Mouse (Mus musculus) olfactory bulb, adult 2 months (tissue): ENCODE results near the gene Zyx. TPM values are rescaled to one million over a fixed set of nuclear protein-coding genes. Genes with fewer than 3 reads are reported as not detected.

Source experiments
- H3K27ac ChIP-seq: fragments of 200-500 bp; 2 replicates; pipeline ENCODE4 v1.5.1; 2012; ENCODE audit warnings: low read depth, low read length; ENCODE audit not compliant: insufficient read depth
- H3K4me1 ChIP-seq: fragments of 200-500 bp; 2 replicates; pipeline ENCODE4 v1.6.1; 2012; ENCODE audit warnings: low read length; ENCODE audit not compliant: control insufficient read depth, insufficient read depth
- H3K4me3 ChIP-seq: fragments of 200-500 bp; 2 replicates; pipeline ENCODE4 v1.5.1; 2012; ENCODE audit warnings: mild to moderate bottlenecking, low read depth, low read length, moderate library complexity; ENCODE audit not compliant: insufficient read depth
- CTCF ChIP-seq: fragments of 200-500 bp; IDR thresholded peaks from 2 replicates; pipeline ENCODE4 v1.5.1; 2012; ENCODE audit warnings: low read depth, mild to moderate bottlenecking, low read length, moderate library complexity; ENCODE audit not compliant: insufficient read depth
- POLR2A ChIP-seq: fragments of 200-500 bp; IDR thresholded peaks from 2 replicates; pipeline ENCODE4 v1.6.1; 2012; ENCODE audit warnings: mild to moderate bottlenecking, low read depth, low read length, moderate library complexity; ENCODE audit not compliant: insufficient read depth
- WGBS: fragments of 180-500 bp; shearing (Covaris S2); methylation state at CpG from one replicate; pipeline ENCODE4 v1.1.7; 2018; 5-methylcytosine and 5-hydroxymethylcytosine counted together
- polyA plus RNA-seq: library from polyadenylated mRNA; stranded (reverse); fragments of >200 nt; gene quantifications from 2 replicates; pipeline ENCODE4 v1.2.4, GENCODE M21; 2012; ENCODE audit warnings: low replicate concordance; ENCODE audit not compliant: missing spikeins, insufficient read depth, insufficient read length

Gene Zyx
- polyA plus RNA-seq, 1 experiment, result not detected

DNA sequence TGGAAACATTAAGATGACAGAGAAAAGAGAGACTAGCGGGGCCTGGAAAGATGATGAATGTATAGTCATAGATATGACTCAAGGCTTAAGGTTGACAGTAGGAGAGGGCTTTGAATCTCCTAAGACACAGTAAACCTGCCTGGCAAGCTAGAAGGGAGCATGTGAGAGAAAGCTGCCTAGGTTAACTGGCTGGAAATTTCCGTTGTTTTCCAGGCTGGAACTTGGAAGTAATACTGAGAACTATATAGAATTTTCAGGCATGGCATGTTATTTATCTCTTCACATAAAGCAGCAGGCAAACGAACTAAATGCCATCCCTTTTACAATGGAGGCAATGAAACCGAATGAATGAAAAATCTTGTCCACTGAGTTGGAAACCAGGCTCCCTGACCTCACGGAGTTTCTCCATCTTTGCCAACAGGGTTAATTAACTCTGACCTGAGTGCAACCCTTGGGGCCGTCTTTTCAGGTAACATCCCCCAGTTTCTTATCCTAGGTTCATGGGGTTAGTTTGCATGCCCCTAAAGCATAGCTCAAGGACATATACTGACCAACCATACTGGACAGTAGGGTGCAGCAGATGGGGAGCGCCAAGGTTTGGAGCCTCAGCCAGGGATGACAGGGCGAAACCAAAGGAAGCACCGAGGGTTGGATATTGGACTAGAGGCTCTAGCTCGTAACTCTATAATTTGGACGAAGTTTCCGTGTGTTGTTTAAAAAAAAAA, 987 bp upstream of the Zyx start:
- TF ChIP-seq POLR2A, result no peak
- no peak for TF ChIP-seq CTCF
- Histone ChIP-seq H3K27ac (no peak overlapping the region), H3K4me1 (peaks cover 28% of the 10 kb centered on the region), H3K4me3 (no peak overlapping the region)
- 29% methylated on average over 12 of the region's 12 CpGs for WGBS

DNA sequence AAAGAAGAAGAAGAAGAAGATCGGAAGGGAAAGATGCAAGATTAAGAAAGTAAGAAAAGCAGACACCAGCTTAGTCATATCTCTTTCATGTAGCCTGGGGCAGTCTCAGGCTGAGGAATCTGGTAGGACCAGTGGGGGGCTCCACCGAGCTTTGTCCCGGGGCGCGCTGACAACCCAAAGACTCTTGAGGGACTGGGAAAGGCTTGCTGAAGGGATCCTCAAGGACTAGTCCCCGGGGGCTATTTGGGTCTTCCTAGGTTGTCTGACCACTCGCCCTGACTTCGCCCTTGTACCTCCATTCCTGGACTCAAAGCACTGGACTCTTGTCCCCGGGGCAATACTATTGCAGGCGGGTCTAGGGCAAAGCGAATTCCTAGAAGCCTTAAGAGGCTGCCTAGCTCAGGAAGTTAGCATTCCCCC, 414 bp upstream of the Zyx start:
- WGBS, result under 1% methylated on average over 11 of the region's 11 CpGs
- TF ChIP-seq POLR2A, result no peak
- TF ChIP-seq CTCF, result peak; percentile 60; the same call in 1 of the 2 replicates
- peak overlapping the region; percentile 69 for H3K27ac ChIP-seq
- peak overlapping the region; percentile 76 for H3K4me3 ChIP-seq
- peaks cover 28% of the 10 kb centered on the region for H3K4me1 ChIP-seq

DNA sequence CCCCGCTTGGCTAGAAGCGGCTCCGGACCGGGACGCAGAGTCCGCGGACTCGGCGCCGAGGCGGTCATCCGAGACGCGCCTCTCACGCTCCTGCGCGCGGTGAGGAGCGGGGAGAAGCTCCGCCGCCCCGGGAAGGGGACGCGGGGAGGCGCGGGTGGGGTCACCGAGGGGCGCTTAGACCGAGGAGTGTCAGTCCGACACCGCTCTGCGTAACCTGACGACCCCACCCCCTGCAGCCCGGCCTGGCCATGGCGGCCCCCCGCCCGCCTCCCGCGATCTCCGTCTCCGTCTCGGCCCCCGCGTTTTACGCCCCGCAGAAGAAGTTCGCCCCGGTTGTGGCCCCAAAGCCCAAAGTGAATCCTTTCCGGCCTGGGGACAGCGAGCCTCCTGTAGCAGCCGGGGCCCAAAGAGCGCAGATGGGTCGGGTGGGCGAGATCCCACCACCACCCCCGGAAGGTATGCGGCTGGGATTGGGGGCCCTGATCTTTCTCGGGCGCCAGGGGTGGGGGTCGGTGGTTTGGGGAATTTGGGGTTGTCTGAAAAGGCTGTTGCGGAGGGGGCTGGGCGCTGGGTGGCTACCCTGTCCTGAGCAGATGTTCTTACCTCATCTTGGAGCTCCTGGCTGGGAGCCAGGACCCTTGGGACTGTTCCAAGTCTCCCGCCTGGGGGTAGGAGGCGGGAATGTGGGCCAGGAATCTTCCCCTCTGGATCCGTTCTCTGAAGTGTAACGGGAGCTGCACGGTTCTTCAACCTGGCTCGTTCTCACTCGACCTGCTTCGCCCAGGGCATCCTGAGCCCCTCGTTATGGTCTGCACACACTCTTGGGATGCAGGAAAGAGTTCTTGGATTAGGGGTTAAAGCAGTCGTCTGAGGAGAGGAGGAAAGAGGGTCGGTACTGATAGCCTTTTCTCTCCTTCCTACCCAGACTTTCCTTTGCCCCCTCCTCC, 864 bp downstream of the Zyx start:
- Histone ChIP-seq H3K27ac (peak overlapping the region; percentile 43; the same call in 1 of the 2 replicates), H3K4me1 (peaks cover 35% of the 10 kb centered on the region), H3K4me3 (peak overlapping the region; percentile 76)
- no peak for TF ChIP-seq CTCF
- 0 out of 2 replicates have a peak, but pooled peaks have one; percentile 30 for TF ChIP-seq POLR2A
- WGBS, result under 1% methylated on average over 71 of the region's 72 CpGs

DNA sequence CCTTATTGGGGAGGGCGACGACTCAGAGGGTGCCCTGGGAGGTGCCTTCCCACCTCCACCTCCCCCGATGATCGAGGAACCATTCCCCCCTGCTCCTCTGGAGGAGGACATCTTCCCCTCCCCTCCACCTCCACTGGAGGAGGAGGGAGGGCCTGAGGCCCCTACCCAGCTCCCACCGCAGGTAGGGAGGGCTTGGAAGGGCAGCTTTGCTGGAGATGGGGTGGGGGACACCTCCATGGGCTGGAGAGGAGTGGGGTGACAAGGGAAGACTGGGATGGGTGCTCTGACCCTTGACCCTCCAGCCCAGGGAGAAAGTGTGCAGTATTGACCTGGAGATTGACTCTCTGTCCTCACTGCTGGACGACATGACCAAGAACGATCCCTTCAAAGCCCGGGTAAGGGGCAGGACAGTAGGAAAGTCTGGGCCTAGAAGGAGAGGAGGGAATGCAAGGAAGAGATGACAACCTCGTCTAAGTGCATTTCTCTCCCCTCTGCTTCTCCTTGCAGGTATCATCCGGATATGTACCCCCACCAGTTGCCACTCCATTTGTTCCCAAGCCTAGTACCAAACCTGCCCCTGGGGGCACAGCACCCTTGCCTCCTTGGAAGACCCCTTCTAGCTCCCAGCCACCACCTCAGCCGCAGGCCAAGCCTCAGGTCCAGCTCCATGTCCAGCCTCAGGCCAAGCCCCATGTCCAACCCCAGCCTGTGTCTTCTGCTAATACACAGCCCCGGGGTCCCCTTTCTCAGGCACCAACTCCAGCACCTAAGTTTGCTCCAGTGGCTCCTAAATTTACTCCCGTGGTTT, 1.7 kb downstream of the Zyx start:
- peak overlapping the region; percentile 7; the same call in 1 of the 2 replicates for H3K27ac ChIP-seq
- 45% methylated on average over 13 of the region's 13 CpGs for WGBS
- H3K4me1 ChIP-seq, result peaks cover 35% of the 10 kb centered on the region
- peak; percentile 33; the same call in 1 of the 2 replicates for TF ChIP-seq CTCF
- no peak for TF ChIP-seq POLR2A
- H3K4me3 ChIP-seq, result peak overlapping the region; percentile 76

DNA sequence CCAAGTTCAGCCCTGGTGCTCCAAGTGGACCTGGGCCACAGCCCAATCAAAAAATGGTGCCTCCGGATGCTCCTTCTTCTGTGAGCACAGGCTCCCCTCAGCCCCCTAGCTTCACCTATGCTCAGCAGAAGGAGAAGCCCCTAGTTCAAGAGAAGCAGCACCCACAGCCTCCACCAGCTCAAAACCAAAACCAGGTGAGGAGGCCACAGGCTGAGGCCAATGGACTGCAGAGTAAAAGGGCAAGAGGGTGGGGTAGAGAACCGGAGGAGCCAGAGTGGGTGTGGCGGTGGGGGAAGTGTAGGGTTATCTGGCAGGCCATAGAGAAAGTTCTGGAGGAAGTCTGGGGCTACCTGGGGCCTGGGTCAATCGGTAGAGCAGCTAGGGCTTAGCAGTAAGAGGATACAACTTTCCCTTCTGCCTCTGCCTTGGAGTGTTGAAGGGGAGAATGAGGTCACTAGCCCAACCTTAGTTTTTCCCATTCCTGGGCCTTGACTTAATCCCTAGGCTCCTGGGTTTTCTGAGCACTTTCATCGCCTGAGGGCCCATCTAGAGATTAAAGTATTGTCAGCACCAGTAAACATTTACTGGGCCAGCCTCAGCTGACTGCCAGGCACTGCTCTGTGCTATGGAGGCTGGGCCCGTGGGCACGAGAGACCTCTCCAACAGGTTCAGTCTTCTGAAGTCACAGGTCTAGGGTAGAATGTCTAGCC, 2.5 kb downstream of the Zyx start:
- Histone ChIP-seq H3K4me3 (no peak overlapping the region), H3K4me1 (peaks cover 35% of the 10 kb centered on the region), H3K27ac (no peak overlapping the region)
- TF ChIP-seq POLR2A (no peak), CTCF (no peak)
- 83% methylated on average over 7 of the region's 7 CpGs for WGBS

DNA sequence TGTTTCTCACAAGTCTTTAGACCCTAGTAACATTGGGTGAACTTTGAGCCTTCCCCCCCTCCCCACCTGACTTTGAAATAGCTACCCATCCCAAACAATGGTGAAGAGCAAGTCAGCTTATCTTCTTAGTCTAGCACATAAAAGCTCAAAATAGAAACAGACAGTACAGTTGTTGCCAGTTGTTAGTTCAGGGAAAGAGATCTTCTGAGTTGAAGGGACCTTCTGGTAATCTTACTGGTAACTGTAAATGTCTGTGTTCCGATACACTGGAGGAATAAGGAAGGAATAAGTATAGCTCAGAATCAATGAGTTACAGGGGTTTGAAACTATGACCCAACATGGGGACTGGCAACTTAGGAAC, 3.0 kb downstream of the Zyx start:
- 82% methylated on average over 1 of the region's 1 CpGs for WGBS
- peaks cover 35% of the 10 kb centered on the region for H3K4me1 ChIP-seq
- H3K27ac ChIP-seq, result no peak overlapping the region
- H3K4me3 ChIP-seq, result no peak overlapping the region
- TF ChIP-seq POLR2A (no peak), CTCF (no peak)

DNA sequence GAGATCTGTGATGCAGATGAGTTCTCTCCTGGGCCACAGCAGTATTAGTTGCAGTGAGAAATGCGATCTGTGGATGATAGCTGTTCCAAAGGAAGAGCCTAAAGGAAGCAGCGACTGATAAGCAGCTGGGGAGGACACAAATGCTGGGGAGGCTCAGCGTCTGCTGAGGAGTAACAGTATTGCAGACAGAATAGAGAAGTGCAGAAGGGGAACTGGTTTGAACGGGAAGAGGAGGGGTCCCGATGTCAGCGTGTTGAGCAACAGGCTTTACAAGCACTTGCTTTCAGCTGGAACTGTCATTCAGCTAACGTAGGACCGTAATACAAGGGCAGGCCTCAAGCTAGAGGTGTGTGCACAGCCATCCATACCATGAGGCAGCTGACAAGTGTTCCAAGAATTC, 3.8 kb downstream of the Zyx start:
- no peak for TF ChIP-seq POLR2A
- no peak for TF ChIP-seq CTCF
- WGBS, result 78% methylated on average over 8 of the region's 8 CpGs
- no peak overlapping the region for H3K4me3 ChIP-seq
- peaks cover 35% of the 10 kb centered on the region for H3K4me1 ChIP-seq
- H3K27ac ChIP-seq, result no peak overlapping the region
